In genomic region chr5:46150825-46151224, GRCm38 (mm10) we compare ENCODE assay signal across 9 mouse cellular contexts.
DNase-seq lines count a peak whose midpoint lies in the region; ATAC-seq and TF ChIP-seq lines count a peak whose summit lies in the region.
"Had no signal": no experiment of that assay in that cellular context is flagged by ENCODE, and none has a peak within 500 bp of the region (broad histone marks: within the 10 kb centered on the region; RNA-seq: fewer than 3 reads in every experiment).

No protein-coding gene starts in this region.

- TF ChIP-seq POLR2A in kidney, adult 2 months (IDR thresholded peaks at IDR 0.05; ENCODE audit: low read depth, low read length) = no peak

- intact Hi-C loops in heart, postnatal 10 days (cut with DNase I) = no loop called here

- H3K27ac ChIP-seq in embryonic facial prominence, embryonic 15.5 days (replicated peaks) = no peak overlapping the region
- no peak overlapping the region for H3K27ac ChIP-seq in kidney, adult 2 months (ENCODE audit: insufficient read depth, low read depth, low read length)

- no peak for TF ChIP-seq CTCF in kidney, adult 2 months (conservative IDR thresholded peaks at IDR 0.05; ENCODE audit: insufficient read depth, insufficient read length, low read depth, low read length)

- no peak overlapping the region for H3K4me2 ChIP-seq in embryonic facial prominence, embryonic 15.5 days (replicated peaks)

- peak; percentile 34; the same call in 1 of the 2 replicates for ATAC-seq in embryonic facial prominence, embryonic 15.5 days (ENCODE audit: insufficient number of reproducible peaks, low FRiP score, low TSS enrichment, low read depth)
- no peak for ATAC-seq in activated CD4-positive, CD25-positive, alpha-beta regulatory T cell, adult 4 months
- ATAC-seq: lung, postnatal 0 days had no signal

- no peak overlapping the region for H3K9ac ChIP-seq in embryonic facial prominence, embryonic 15.5 days

- no peaks in the 10 kb centered on the region for H3K4me1 ChIP-seq in embryonic facial prominence, embryonic 15.5 days
- no peaks in the 10 kb centered on the region for H3K4me1 ChIP-seq in kidney, adult 2 months (ENCODE audit: control insufficient read depth, insufficient read depth, low read length)

- H3K9me3 ChIP-seq in embryonic facial prominence, embryonic 15.5 days (replicated peaks) = no peaks in the 10 kb centered on the region

- no peaks in the 10 kb centered on the region for H3K36me3 ChIP-seq in embryonic facial prominence, embryonic 15.5 days
- H3K36me3 ChIP-seq in kidney, adult 2 months (ENCODE audit: control insufficient read depth, insufficient read depth, low read length) = no peaks in the 10 kb centered on the region

- no peaks in the 10 kb centered on the region; the same call in 1 of the 2 replicates for H3K27me3 ChIP-seq in embryonic facial prominence, embryonic 15.5 days
- H3K27me3 ChIP-seq in kidney, adult 2 months (replicated peaks; ENCODE audit: control insufficient read depth, insufficient read depth, low read length) = no peaks in the 10 kb centered on the region

- WGBS in embryonic facial prominence, embryonic 15.5 days = 28% methylated on average over 6 of the region's 6 CpGs
- 52% methylated on average over 6 of the region's 6 CpGs for WGBS in kidney, adult 2 months

- DNase-seq in heart, postnatal 10 days = peak; percentile 2 to 5
- no peak for DNase-seq in heart, adult 18-20 months
- DNase-seq in brain, adult 2 months (ENCODE audit: low read depth, low spot score) = peak; percentile 5
- peak; percentile 38 for DNase-seq in mesoderm, embryonic 11.5 days (ENCODE audit: low read depth, low spot score)
- DNase-seq in urinary bladder, adult 2 months (ENCODE audit: low spot score) = no peak
- no peak for DNase-seq in kidney, adult 2 months

- no peak overlapping the region for H3K4me3 ChIP-seq in embryonic facial prominence, embryonic 15.5 days (replicated peaks)
- H3K4me3 ChIP-seq in kidney, adult 2 months (ENCODE audit: insufficient read depth, low read depth, low read length) = no peak overlapping the region

Comparison
In these comparisons a context has a peak if more than half of its experiments do, and no peak if none do; other contexts are left out.
1. DNase-seq: peak in heart, postnatal 10 days (2 of 2), brain, adult 2 months (single experiment) and mesoderm, embryonic 11.5 days (single experiment); none in heart, adult 18-20 months (0 of 2), urinary bladder, adult 2 months (single experiment) and kidney, adult 2 months (single experiment).